Mouse (Mus musculus): ENCODE measurements around the gene Cdca3. TPM values are rescaled to one million over a fixed set of nuclear protein-coding genes. Genes with fewer than 3 reads are reported as not detected.
"Not testable (repeated sequence)": the region's sequence is repeated elsewhere in the genome, so short reads cannot be mapped to it uniquely, and the experiment has no call there.

Cdca3 gene
- polyA plus RNA-seq, 1 experiment from 2014 or later, result 153 TPM

- Histone ChIP-seq H3K4me1 (ENCODE audit: control insufficient read depth, insufficient read depth, low read length) (peaks cover 29% of the 10 kb centered on the region), H3K27me3 (ENCODE audit: control insufficient read depth, insufficient read depth, low read length) (no peaks in the 10 kb centered on the region), H3K9ac (ENCODE audit: low read depth, low read length) (peak overlapping the region; percentile 59; the same call in 1 of the 2 replicates), H3K9me3 (replicated peaks; ENCODE audit: control insufficient read depth, low read length) (no peaks in the 10 kb centered on the region), H3K27ac (ENCODE audit: low read depth, low read length) (peak overlapping the region; percentile 94), H3K4me3 (ENCODE audit: low read depth, low read length) (peak overlapping the region; percentile 56), H3K36me3 (ENCODE audit: control insufficient read depth, insufficient read depth, low read length) (peaks cover 6% of the 10 kb centered on the region), H3K4me2 (peak overlapping the region; percentile 85)
- ATAC-seq (replicated peaks; ENCODE audit: insufficient number of reproducible peaks, low FRiP score, low TSS enrichment), result no peak
- WGBS (ENCODE audit: insufficient replicate concordance), result 74% methylated on average over 7 of the region's 7 CpGs
Observed at GRCm38 (mm10) chr6:124806446-124807140, 22.8 kb upstream of the Cdca3 start.

GRCm38 (mm10) chr6:124807366-124807765, 22.0 kb upstream of the Cdca3 start:
- H3K4me2 ChIP-seq, result 0 out of 2 replicates have a peak overlapping the region, but pooled peaks have one; percentile 11
- no peak for ATAC-seq (replicated peaks; ENCODE audit: insufficient number of reproducible peaks, low FRiP score, low TSS enrichment)
- WGBS (ENCODE audit: insufficient replicate concordance), result 77% methylated on average over 4 of the region's 4 CpGs

DNA sequence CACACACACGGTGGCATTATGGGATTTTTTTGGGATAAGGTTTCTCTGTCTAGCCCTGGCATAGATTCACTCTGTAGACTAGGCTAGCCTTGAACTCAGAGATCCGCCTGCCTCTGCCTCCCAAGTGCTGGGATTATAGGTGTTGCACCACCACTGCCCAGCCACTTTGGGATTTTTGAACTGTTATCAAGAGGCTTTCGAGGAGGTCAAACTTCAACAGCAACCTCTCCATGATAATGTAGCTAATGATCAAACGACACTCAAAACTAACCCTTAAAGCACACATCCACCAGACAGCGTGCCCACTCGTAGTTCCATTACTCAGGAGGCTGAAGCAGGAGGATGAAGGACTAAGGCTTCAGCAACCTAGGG, 21.4 kb upstream of the Cdca3 start:
- Histone ChIP-seq H3K9ac (ENCODE audit: low read depth, low read length) (peak overlapping the region; percentile 84; the same call in 1 of the 2 replicates), H3K4me3 (ENCODE audit: low read depth, low read length) (peak overlapping the region; percentile 68), H3K36me3 (ENCODE audit: control insufficient read depth, insufficient read depth, low read length) (peaks cover 12% of the 10 kb centered on the region), H3K4me1 (ENCODE audit: control insufficient read depth, insufficient read depth, low read length) (peaks cover 37% of the 10 kb centered on the region), H3K9me3 (replicated peaks; ENCODE audit: control insufficient read depth, low read length) (no peaks in the 10 kb centered on the region), H3K27ac (ENCODE audit: low read depth, low read length) (peak overlapping the region; percentile 92), H3K27me3 (ENCODE audit: control insufficient read depth, insufficient read depth, low read length) (no peaks in the 10 kb centered on the region), H3K4me2 (peak overlapping the region; percentile 92)
- 66% methylated on average over 6 of the region's 6 CpGs for WGBS (ENCODE audit: insufficient replicate concordance)
- ATAC-seq (replicated peaks; ENCODE audit: insufficient number of reproducible peaks, low FRiP score, low TSS enrichment), result no peak

More at GRCm38 (mm10) chr6:124807366-124807765, 22.0 kb upstream of the Cdca3 start:
- peaks cover 34% of the 10 kb centered on the region for H3K4me1 ChIP-seq (ENCODE audit: control insufficient read depth, insufficient read depth, low read length)
- H3K9ac ChIP-seq (ENCODE audit: low read depth, low read length), result no peak overlapping the region
- H3K9me3 ChIP-seq (replicated peaks; ENCODE audit: control insufficient read depth, low read length), result no peaks in the 10 kb centered on the region
- no peak overlapping the region for H3K4me3 ChIP-seq (ENCODE audit: low read depth, low read length)
- H3K27me3 ChIP-seq (ENCODE audit: control insufficient read depth, insufficient read depth, low read length), result no peaks in the 10 kb centered on the region
- peaks cover 11% of the 10 kb centered on the region for H3K36me3 ChIP-seq (ENCODE audit: control insufficient read depth, insufficient read depth, low read length)
- peak overlapping the region; percentile 92; the same call in 1 of the 2 replicates for H3K27ac ChIP-seq (ENCODE audit: low read depth, low read length)

- peaks cover 37% of the 10 kb centered on the region for H3K4me1 ChIP-seq (ENCODE audit: control insufficient read depth, insufficient read depth, low read length)
- H3K27ac ChIP-seq (ENCODE audit: low read depth, low read length), result peak within 1 kb of the TSS; percentile 92
- peak within 1 kb of the TSS; percentile 92 for H3K4me2 ChIP-seq
- H3K9me3 ChIP-seq (replicated peaks; ENCODE audit: control insufficient read depth, low read length), result no peaks in the 10 kb centered on the region
- H3K36me3 ChIP-seq (ENCODE audit: control insufficient read depth, insufficient read depth, low read length), result peaks cover 12% of the 10 kb centered on the region
- peak within 1 kb of the TSS; percentile 68 for H3K4me3 ChIP-seq (ENCODE audit: low read depth, low read length)
- H3K9ac ChIP-seq (ENCODE audit: low read depth, low read length), result peak within 1 kb of the TSS; percentile 84
- H3K27me3 ChIP-seq (ENCODE audit: control insufficient read depth, insufficient read depth, low read length), result no peaks in the 10 kb centered on the region
- ATAC-seq (replicated peaks; ENCODE audit: insufficient number of reproducible peaks, low FRiP score, low TSS enrichment), result peak; percentile 72
- WGBS (ENCODE audit: insufficient replicate concordance), result 4% methylated on average over 29 of the region's 29 CpGs
Observed at GRCm38 (mm10) chr6:124808358-124809012, 20.9 kb upstream of the Cdca3 start, which contains the start of gene Spsb2. TSS of gene Spsb2 (plus strand) at chr6:124808661.

GRCm38 (mm10) chr6:124809052-124809774, 20.1 kb upstream of the Cdca3 start:
- ATAC-seq (replicated peaks; ENCODE audit: insufficient number of reproducible peaks, low FRiP score, low TSS enrichment), result peak; percentile 28

GRCm38 (mm10) chr6:124809775-124810538, 19.4 kb upstream of the Cdca3 start:
- peak overlapping the region; percentile 68 for H3K4me3 ChIP-seq (ENCODE audit: low read depth, low read length)
- H3K9ac ChIP-seq (ENCODE audit: low read depth, low read length), result peak overlapping the region; percentile 84
- H3K4me1 ChIP-seq (ENCODE audit: control insufficient read depth, insufficient read depth, low read length), result peaks cover 44% of the 10 kb centered on the region
- no peaks in the 10 kb centered on the region for H3K27me3 ChIP-seq (ENCODE audit: control insufficient read depth, insufficient read depth, low read length)
- WGBS (ENCODE audit: insufficient replicate concordance), result 40% methylated on average over 14 of the region's 14 CpGs
- H3K36me3 ChIP-seq (ENCODE audit: control insufficient read depth, insufficient read depth, low read length), result peaks cover 13% of the 10 kb centered on the region
- peak overlapping the region; percentile 92 for H3K27ac ChIP-seq (ENCODE audit: low read depth, low read length)
- no peaks in the 10 kb centered on the region for H3K9me3 ChIP-seq (replicated peaks; ENCODE audit: control insufficient read depth, low read length)
- no peak for ATAC-seq (replicated peaks; ENCODE audit: insufficient number of reproducible peaks, low FRiP score, low TSS enrichment)
- peak overlapping the region; percentile 92 for H3K4me2 ChIP-seq

More at GRCm38 (mm10) chr6:124809052-124809774, 20.1 kb upstream of the Cdca3 start:
- 1% methylated on average over 35 of the region's 35 CpGs for WGBS (ENCODE audit: insufficient replicate concordance)
- Histone ChIP-seq H3K4me1 (ENCODE audit: control insufficient read depth, insufficient read depth, low read length) (peaks cover 37% of the 10 kb centered on the region), H3K9ac (ENCODE audit: low read depth, low read length) (peak overlapping the region; percentile 84), H3K4me2 (peak overlapping the region; percentile 92), H3K36me3 (ENCODE audit: control insufficient read depth, insufficient read depth, low read length) (peaks cover 12% of the 10 kb centered on the region), H3K27me3 (ENCODE audit: control insufficient read depth, insufficient read depth, low read length) (no peaks in the 10 kb centered on the region), H3K27ac (ENCODE audit: low read depth, low read length) (peak overlapping the region; percentile 92), H3K4me3 (ENCODE audit: low read depth, low read length) (peak overlapping the region; percentile 68), H3K9me3 (replicated peaks; ENCODE audit: control insufficient read depth, low read length) (no peaks in the 10 kb centered on the region)

DNA sequence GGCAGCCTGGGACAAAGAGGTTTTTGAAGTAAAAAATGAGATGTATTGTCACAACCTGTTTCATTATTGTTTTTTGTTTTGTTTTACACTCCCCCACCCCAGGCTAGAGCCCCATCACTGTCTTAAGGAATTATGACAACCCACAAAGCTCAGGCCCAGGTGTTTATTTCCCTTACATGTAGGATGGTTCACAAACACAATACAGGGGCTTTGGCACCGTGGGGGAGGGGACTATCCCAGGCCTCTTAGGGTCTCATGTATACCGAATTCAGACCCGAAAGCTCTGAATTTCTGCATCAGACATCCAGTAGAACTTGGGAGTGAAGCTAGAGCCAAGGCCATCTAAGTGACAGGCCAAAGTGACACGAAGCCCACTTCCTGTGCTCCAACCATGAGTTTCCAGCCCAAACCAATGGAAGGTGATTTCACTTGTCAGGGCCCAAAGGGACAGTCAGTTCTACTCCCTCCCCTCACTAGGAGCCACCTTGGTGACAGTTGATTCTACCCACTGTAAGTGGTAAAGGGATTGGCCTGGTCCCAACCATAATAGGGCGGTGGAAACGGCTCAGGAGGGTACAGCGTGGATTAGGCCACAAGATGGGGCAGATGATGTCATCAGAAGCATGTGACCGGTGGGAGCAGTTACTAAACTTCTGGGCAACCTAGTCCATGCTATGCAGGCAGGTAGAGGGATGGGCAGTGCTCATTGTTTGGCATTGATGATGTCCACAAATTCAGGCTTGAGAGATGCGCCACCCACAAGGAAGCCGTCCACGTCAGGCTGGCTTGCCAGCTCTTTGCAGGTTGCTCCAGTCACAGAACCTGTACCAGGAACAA, 18.6 kb upstream of the Cdca3 start:
- H3K4me1 ChIP-seq (ENCODE audit: control insufficient read depth, insufficient read depth, low read length), result peaks cover 42% of the 10 kb centered on the region
- H3K27me3 ChIP-seq (ENCODE audit: control insufficient read depth, insufficient read depth, low read length); ATAC-seq (replicated peaks; ENCODE audit: insufficient number of reproducible peaks, low FRiP score, low TSS enrichment); H3K27ac ChIP-seq (ENCODE audit: low read depth, low read length); H3K4me3 ChIP-seq (ENCODE audit: low read depth, low read length); H3K9me3 ChIP-seq (replicated peaks; ENCODE audit: control insufficient read depth, low read length): not testable (repeated sequence)
- H3K36me3 ChIP-seq (ENCODE audit: control insufficient read depth, insufficient read depth, low read length), result peaks cover 18% of the 10 kb centered on the region
- peak overlapping the region; percentile 92 for H3K4me2 ChIP-seq
- WGBS (ENCODE audit: insufficient replicate concordance), result 85% methylated on average over 11 of the region's 11 CpGs
- peak overlapping the region; percentile 84; the same call in 1 of the 2 replicates for H3K9ac ChIP-seq (ENCODE audit: low read depth, low read length)
